Mouse (Mus musculus): ENCODE results near the gene Cd81. TPM values are rescaled to one million over a fixed set of nuclear protein-coding genes. Genes with fewer than 3 reads are reported as not detected.

Gene Cd81
- polyA plus RNA-seq, 1 experiment, result 380 TPM

- Histone ChIP-seq H3K4me3 (ENCODE audit: insufficient read depth, poor library complexity, severe bottlenecking) (no peak overlapping the region), H3ac (ENCODE audit: control insufficient read depth, insufficient read length, low read depth) (no peak overlapping the region), H3K27me3 (ENCODE audit: control insufficient read depth, insufficient read depth, insufficient read length) (no peaks in the 10 kb centered on the region), H3K36me3 (ENCODE audit: control insufficient read depth, insufficient read depth) (no peaks in the 10 kb centered on the region), H3K79me3 (ENCODE audit: low read depth) (no peaks in the 10 kb centered on the region), H3K79me2 (ENCODE audit: control insufficient read depth, insufficient read depth) (no peaks in the 10 kb centered on the region)
- TF ChIP-seq MAX (IDR thresholded peaks at IDR 0.05), result no peak
- no peak for TF ChIP-seq MYOD1 (IDR thresholded peaks at IDR 0.05; ENCODE audit: control insufficient read depth, insufficient read length, low read depth)
- TF ChIP-seq FOSL1 (IDR thresholded peaks at IDR 0.05; ENCODE audit: insufficient read depth, low read length, poor library complexity, severe bottlenecking), result no peak
Measured at GRCm38 (mm10) chr7:143023499-143023898, 29.0 kb upstream of the Cd81 start.

DNA sequence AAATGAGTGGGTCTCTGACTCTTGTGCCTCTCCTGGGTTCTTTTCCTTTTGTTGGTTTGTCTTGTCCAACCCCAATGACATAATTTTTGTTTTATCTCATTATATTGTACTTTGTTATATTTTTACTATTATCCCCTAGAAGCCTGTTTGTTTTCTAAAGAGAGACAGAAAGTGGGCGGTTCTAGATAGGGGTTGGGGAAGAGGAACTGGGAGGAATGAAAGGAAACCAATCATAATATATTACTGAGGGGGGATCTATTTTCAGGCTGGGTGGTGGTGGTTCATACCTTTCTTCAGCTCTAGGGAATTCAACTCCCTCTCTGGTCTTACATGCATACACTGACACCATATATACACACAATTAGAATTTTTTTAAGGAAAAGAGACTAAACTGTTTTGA, 28.2 kb upstream of the Cd81 start:
- Histone ChIP-seq H3K4me3 (ENCODE audit: insufficient read depth, poor library complexity, severe bottlenecking) (no peak overlapping the region), H3K27me3 (ENCODE audit: control insufficient read depth, insufficient read depth, insufficient read length) (no peaks in the 10 kb centered on the region), H3K79me2 (ENCODE audit: control insufficient read depth, insufficient read depth) (no peaks in the 10 kb centered on the region), H3ac (ENCODE audit: control insufficient read depth, insufficient read length, low read depth) (no peak overlapping the region), H3K79me3 (ENCODE audit: low read depth) (no peaks in the 10 kb centered on the region), H3K36me3 (ENCODE audit: control insufficient read depth, insufficient read depth) (no peaks in the 10 kb centered on the region)
- TF ChIP-seq MYOG (IDR thresholded peaks at IDR 0.05; ENCODE audit: control insufficient read depth, extremely low read depth, insufficient read length) (no peak), CTCF (IDR thresholded peaks at IDR 0.05; ENCODE audit: control insufficient read depth, insufficient read depth, insufficient read length) (no peak), MYOD1 (IDR thresholded peaks at IDR 0.05; ENCODE audit: control insufficient read depth, insufficient read length, low read depth) (no peak), FOSL1 (IDR thresholded peaks at IDR 0.05; ENCODE audit: insufficient read depth, low read length, poor library complexity, severe bottlenecking) (no peak), MAX (IDR thresholded peaks at IDR 0.05) (no peak), USF1 (IDR thresholded peaks at IDR 0.05; ENCODE audit: low read depth) (no peak), CEBPB (IDR thresholded peaks at IDR 0.05; ENCODE audit: low read depth) (no peak)

DNA sequence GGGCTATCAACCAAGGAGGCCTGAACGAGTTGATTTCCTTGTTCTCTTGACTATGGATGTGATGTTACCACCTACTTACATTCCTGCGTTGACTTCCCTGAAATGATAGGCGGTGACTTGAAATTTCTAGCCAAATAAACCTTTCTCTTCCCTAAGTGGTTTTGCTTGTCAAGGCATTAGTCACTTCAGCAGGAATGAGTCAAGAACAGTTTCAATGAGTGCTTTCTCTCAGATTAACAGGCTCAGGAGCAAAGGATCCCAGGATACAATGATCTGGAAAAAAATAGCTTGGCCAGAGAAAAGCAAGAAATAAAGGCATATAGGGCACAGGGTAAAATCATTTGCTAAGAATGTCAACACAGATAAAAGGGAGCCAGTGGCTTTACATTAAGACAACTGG, 27.0 kb upstream of the Cd81 start:
- TF ChIP-seq MYOD1 (IDR thresholded peaks at IDR 0.05; ENCODE audit: control insufficient read depth, insufficient read length, low read depth), result no peak
- TF ChIP-seq MAX (IDR thresholded peaks at IDR 0.05), result no peak
- no peak for TF ChIP-seq USF1 (IDR thresholded peaks at IDR 0.05; ENCODE audit: low read depth)
- no peak for TF ChIP-seq CEBPB (IDR thresholded peaks at IDR 0.05; ENCODE audit: low read depth)
- TF ChIP-seq MYOG (IDR thresholded peaks at IDR 0.05; ENCODE audit: control insufficient read depth, extremely low read depth, insufficient read length), result no peak
- TF ChIP-seq CTCF (IDR thresholded peaks at IDR 0.05; ENCODE audit: control insufficient read depth, insufficient read depth, insufficient read length), result no peak
- no peak for TF ChIP-seq FOSL1 (IDR thresholded peaks at IDR 0.05; ENCODE audit: insufficient read depth, low read length, poor library complexity, severe bottlenecking)
- Histone ChIP-seq H3K79me2 (ENCODE audit: control insufficient read depth, insufficient read depth) (no peaks in the 10 kb centered on the region), H3K36me3 (ENCODE audit: control insufficient read depth, insufficient read depth) (no peaks in the 10 kb centered on the region), H3K4me3 (ENCODE audit: insufficient read depth, poor library complexity, severe bottlenecking) (no peak overlapping the region), H3ac (ENCODE audit: control insufficient read depth, insufficient read length, low read depth) (no peak overlapping the region), H3K27me3 (ENCODE audit: control insufficient read depth, insufficient read depth, insufficient read length) (no peaks in the 10 kb centered on the region), H3K79me3 (ENCODE audit: low read depth) (no peaks in the 10 kb centered on the region)

DNA sequence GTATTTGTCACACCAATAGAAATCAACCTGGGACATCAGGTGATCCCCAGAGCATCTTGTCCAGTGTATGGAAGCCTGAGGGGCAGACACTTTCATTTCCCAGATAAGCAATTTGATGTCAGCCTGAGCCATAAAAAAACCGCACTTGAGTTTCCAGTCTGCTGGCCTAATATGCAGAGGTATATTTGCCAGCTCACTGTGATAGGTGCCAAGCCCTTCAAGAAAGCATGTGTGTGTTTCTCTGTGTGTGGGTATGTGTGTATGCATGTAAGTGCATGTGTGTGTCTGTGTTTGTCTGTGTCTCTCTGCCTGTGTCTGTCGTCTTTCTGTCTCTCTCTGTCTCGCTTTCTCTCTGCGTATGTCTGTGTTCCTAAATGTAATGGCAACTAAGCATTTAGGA, 25.3 kb upstream of the Cd81 start:
- H3ac ChIP-seq (ENCODE audit: control insufficient read depth, insufficient read length, low read depth), result no peak overlapping the region
- H3K79me3 ChIP-seq (ENCODE audit: low read depth), result no peaks in the 10 kb centered on the region
- H3K79me2 ChIP-seq (ENCODE audit: control insufficient read depth, insufficient read depth), result no peaks in the 10 kb centered on the region
- no peaks in the 10 kb centered on the region for H3K27me3 ChIP-seq (ENCODE audit: control insufficient read depth, insufficient read depth, insufficient read length)
- H3K36me3 ChIP-seq (ENCODE audit: control insufficient read depth, insufficient read depth), result no peaks in the 10 kb centered on the region
- H3K4me3 ChIP-seq (ENCODE audit: insufficient read depth, poor library complexity, severe bottlenecking), result no peak overlapping the region
- TF ChIP-seq CTCF (IDR thresholded peaks at IDR 0.05; ENCODE audit: control insufficient read depth, insufficient read depth, insufficient read length), result no peak
- TF ChIP-seq CEBPB (IDR thresholded peaks at IDR 0.05; ENCODE audit: low read depth), result no peak
- no peak for TF ChIP-seq FOSL1 (IDR thresholded peaks at IDR 0.05; ENCODE audit: insufficient read depth, low read length, poor library complexity, severe bottlenecking)
- no peak for TF ChIP-seq MYOG (IDR thresholded peaks at IDR 0.05; ENCODE audit: control insufficient read depth, extremely low read depth, insufficient read length)
- no peak for TF ChIP-seq USF1 (IDR thresholded peaks at IDR 0.05; ENCODE audit: low read depth)
- TF ChIP-seq MYOD1 (IDR thresholded peaks at IDR 0.05; ENCODE audit: control insufficient read depth, insufficient read length, low read depth), result no peak
- TF ChIP-seq MAX (IDR thresholded peaks at IDR 0.05), result no peak

DNA sequence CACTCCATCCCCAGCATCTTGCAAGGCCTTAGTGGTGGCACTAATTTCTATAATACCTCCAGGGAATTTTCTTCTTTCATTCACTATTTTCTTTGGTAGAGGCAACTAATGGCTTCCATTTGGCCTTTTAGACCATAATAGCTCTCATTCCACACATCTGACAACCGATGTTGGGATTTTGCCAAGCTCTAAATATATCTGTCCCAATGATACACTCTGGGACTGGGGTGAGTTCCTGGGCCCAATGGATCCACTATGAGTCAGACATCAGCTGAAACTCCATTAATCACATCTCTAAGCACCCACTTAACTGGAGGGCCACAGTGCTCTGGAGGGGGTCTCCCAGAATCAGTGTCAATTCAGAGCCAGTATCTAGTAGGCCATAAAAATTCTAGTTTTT, 20.7 kb upstream of the Cd81 start:
- Histone ChIP-seq H3ac (ENCODE audit: control insufficient read depth, insufficient read length, low read depth) (no peak overlapping the region), H3K79me2 (ENCODE audit: control insufficient read depth, insufficient read depth) (no peaks in the 10 kb centered on the region), H3K27me3 (ENCODE audit: control insufficient read depth, insufficient read depth, insufficient read length) (no peaks in the 10 kb centered on the region), H3K4me3 (ENCODE audit: insufficient read depth, poor library complexity, severe bottlenecking) (no peak overlapping the region), H3K36me3 (ENCODE audit: control insufficient read depth, insufficient read depth) (no peaks in the 10 kb centered on the region), H3K79me3 (ENCODE audit: low read depth) (no peaks in the 10 kb centered on the region)
- no peak for TF ChIP-seq CEBPB (IDR thresholded peaks at IDR 0.05; ENCODE audit: low read depth)
- TF ChIP-seq MAX (IDR thresholded peaks at IDR 0.05), result no peak
- TF ChIP-seq MYOG (IDR thresholded peaks at IDR 0.05; ENCODE audit: control insufficient read depth, extremely low read depth, insufficient read length), result no peak

GRCm38 (mm10) chr7:143033581-143033980, 19.0 kb upstream of the Cd81 start:
- Histone ChIP-seq H3K4me3 (ENCODE audit: insufficient read depth, poor library complexity, severe bottlenecking) (no peak overlapping the region), H3K79me3 (ENCODE audit: low read depth) (no peaks in the 10 kb centered on the region), H3ac (ENCODE audit: control insufficient read depth, insufficient read length, low read depth) (no peak overlapping the region), H3K79me2 (ENCODE audit: control insufficient read depth, insufficient read depth) (no peaks in the 10 kb centered on the region), H3K27me3 (ENCODE audit: control insufficient read depth, insufficient read depth, insufficient read length) (no peaks in the 10 kb centered on the region), H3K36me3 (ENCODE audit: control insufficient read depth, insufficient read depth) (no peaks in the 10 kb centered on the region)
- no peak for TF ChIP-seq CEBPB (IDR thresholded peaks at IDR 0.05; ENCODE audit: low read depth)
- no peak for TF ChIP-seq FOSL1 (IDR thresholded peaks at IDR 0.05; ENCODE audit: insufficient read depth, low read length, poor library complexity, severe bottlenecking)
- no peak for TF ChIP-seq MYOG (IDR thresholded peaks at IDR 0.05; ENCODE audit: control insufficient read depth, extremely low read depth, insufficient read length)
- TF ChIP-seq MYOD1 (IDR thresholded peaks at IDR 0.05; ENCODE audit: control insufficient read depth, insufficient read length, low read depth), result no peak
- no peak for TF ChIP-seq USF1 (IDR thresholded peaks at IDR 0.05; ENCODE audit: low read depth)
- TF ChIP-seq MAX (IDR thresholded peaks at IDR 0.05), result no peak
- TF ChIP-seq CTCF (IDR thresholded peaks at IDR 0.05; ENCODE audit: control insufficient read depth, insufficient read depth, insufficient read length), result no peak

All from C2C12 (cell line).